Mouse (Mus musculus) heart, postnatal 0 days (tissue): ENCODE data around the gene Olfr1441. TPM values are rescaled to one million over a fixed set of nuclear protein-coding genes. Genes with fewer than 3 reads are reported as not detected.
A peak's percentile ranks its signal among the peaks of the same experiment; 100 is the strongest.

Source experiments
- ATAC-seq: fragments of 200-750 bp; cut with Nextera tagmentation; 2 replicates; pipeline ENCODE4 v1.8.0; 2017; ENCODE audit warnings: low read depth, moderate number of reproducible peaks, moderate library complexity; ENCODE audit not compliant: insufficient read depth
- DNase-seq: peaks from one replicate; pipeline ENCODE4 v3.0.0-alpha.2; 2016; ENCODE audit warnings: low spot score
- H3K27ac ChIP-seq: fragments of 300-500 bp; sonication (generic); 2 replicates; pipeline ENCODE4 v1.5.1; 2014; ENCODE audit warnings: low read depth, mild to moderate bottlenecking
- H3K27me3 ChIP-seq: fragments of 300-500 bp; sonication (generic); 2 replicates; pipeline ENCODE4 v1.6.1; 2014; ENCODE audit warnings: low read length, mixed read lengths; ENCODE audit not compliant: control insufficient read depth, insufficient read depth
- H3K36me3 ChIP-seq: fragments of 300-500 bp; sonication (generic); replicated peaks from 2 replicates; pipeline ENCODE4 v1.6.1; 2014; ENCODE audit warnings: low read length, mixed read lengths; ENCODE audit not compliant: control insufficient read depth, insufficient read depth
- H3K4me1 ChIP-seq: fragments of 300-500 bp; sonication (generic); 2 replicates; pipeline ENCODE4 v1.6.1; 2014; ENCODE audit warnings: antibody characterized with exemption; ENCODE audit not compliant: control insufficient read depth, insufficient read depth
- H3K4me2 ChIP-seq: fragments of 300-500 bp; sonication (generic); 2 replicates; pipeline ENCODE4 v1.6.1; 2014; ENCODE audit warnings: low read depth, mild to moderate bottlenecking, low read length, moderate library complexity
- H3K4me3 ChIP-seq: fragments of 300-500 bp; sonication (generic); 2 replicates; pipeline ENCODE4 v1.5.1; 2014; ENCODE audit warnings: low read depth, low read length
- H3K9ac ChIP-seq: fragments of 300-500 bp; sonication (generic); replicated peaks from 2 replicates; pipeline ENCODE4 v1.6.1; 2014; ENCODE audit warnings: low read depth, low read length, mixed read lengths
- H3K9me3 ChIP-seq: fragments of 300-500 bp; sonication (generic); replicated peaks from 2 replicates; pipeline ENCODE4 v1.6.1; 2016; ENCODE audit warnings: low read length; ENCODE audit not compliant: control insufficient read depth
- CTCF ChIP-seq: IDR thresholded peaks from 2 replicates; pipeline ENCODE4 v1.5.1; 2016; ENCODE audit warnings: antibody characterized with exemption, control low read depth, low read depth
- EP300 ChIP-seq: IDR thresholded peaks from 2 replicates; pipeline ENCODE4 v1.6.1; 2016; ENCODE audit warnings: antibody characterized with exemption, low read depth
- WGBS: fragments of 180-500 bp; shearing (Covaris S2); extraction: QIAGEN DNeasy Blood & Tissue Kit; methylation state at CpG from one replicate; pipeline ENCODE4 v1.1.7; 2014; 5-methylcytosine and 5-hydroxymethylcytosine counted together
- polyA plus RNA-seq: library from polyadenylated mRNA; unstranded; fragments of >200 nt; fragmentation: Nextera tagmentation; extraction: Ambion mirVana; gene quantifications from 2 replicates; pipeline ENCODE4 v1.2.1, GENCODE M21; 2015
- total RNA-seq: library from RNA; depleted of rRNA; stranded (reverse); fragments of >200 nt; gene quantifications from 2 replicates; pipeline ENCODE4 v1.2.3, GENCODE M21; 2014; ENCODE audit warnings: low replicate concordance

Gene Olfr1441
- total and polyA plus RNA-seq, 2 experiments from 2014 or later, result not detected

DNA sequence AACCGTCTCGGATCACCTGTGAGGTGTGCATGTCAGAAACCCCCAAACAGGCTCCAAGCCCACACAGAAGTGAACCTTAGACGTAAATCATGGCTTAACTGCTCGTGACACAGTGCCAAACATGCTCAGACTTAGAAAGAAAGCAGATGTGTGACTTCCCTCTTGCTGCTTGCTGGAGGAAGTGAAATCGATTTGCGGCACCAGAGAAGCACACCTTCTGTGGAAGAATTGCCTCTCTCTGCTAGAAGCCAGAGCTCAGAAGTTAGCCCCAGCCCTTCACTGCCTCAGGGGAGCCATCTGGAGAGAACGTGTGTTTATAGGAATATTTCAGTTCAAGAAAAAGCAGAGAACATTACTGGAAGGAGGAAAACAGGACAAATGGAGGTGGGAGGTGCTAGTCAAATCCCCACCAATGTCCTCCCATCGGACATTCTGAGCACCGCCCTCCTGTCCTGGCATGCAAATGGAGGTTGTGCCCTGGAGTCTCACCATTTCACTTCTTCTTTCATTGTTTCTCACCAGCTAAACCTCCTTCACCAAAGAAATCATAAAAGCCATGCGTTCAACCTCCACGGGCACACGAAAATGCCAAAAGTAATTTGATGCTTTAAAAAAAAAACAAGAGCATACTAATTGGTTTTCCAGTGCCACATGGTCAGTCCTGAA lies 40.3 kb downstream of the Olfr1441 start:
- H3K36me3 ChIP-seq, result no peaks in the 10 kb centered on the region
- no peaks in the 10 kb centered on the region for H3K9me3 ChIP-seq
- DNase-seq (no peak), ATAC-seq (no peak)
- no peak overlapping the region for H3K4me2 ChIP-seq
- no peak overlapping the region for H3K27ac ChIP-seq
- H3K4me3 ChIP-seq, result no peak overlapping the region
- no peaks in the 10 kb centered on the region for H3K27me3 ChIP-seq
- no peaks in the 10 kb centered on the region for H3K4me1 ChIP-seq
- no peak overlapping the region for H3K9ac ChIP-seq
- no peak for TF ChIP-seq CTCF
- TF ChIP-seq EP300, result no peak
- WGBS, result 72% methylated on average over 12 of the region's 12 CpGs

DNA sequence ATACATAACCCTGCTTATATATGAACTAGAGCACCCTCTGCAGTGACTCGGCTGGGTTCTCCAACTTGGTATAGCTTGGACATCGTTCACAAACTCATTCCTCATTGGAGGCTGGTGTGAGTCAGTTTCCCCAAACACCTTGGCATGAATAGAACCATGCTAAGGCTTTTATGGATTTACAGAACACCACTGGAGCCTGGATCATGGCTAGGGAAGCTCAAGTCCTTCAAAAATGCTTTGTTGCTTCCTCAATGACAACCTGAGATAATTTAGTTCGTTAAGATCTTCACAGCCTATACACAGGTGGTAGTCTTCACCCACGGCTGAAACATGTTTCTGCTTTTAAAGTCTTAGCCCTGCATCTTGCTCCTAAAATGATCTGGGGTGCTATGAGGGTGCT lies 42.3 kb downstream of the Olfr1441 start:
- Histone ChIP-seq H3K27ac (no peak overlapping the region), H3K9ac (no peak overlapping the region), H3K27me3 (no peaks in the 10 kb centered on the region), H3K9me3 (no peaks in the 10 kb centered on the region), H3K4me2 (no peak overlapping the region), H3K36me3 (no peaks in the 10 kb centered on the region), H3K4me1 (no peaks in the 10 kb centered on the region), H3K4me3 (no peak overlapping the region)
- TF ChIP-seq EP300 (no peak), CTCF (no peak)
- ATAC-seq, result no peak
- DNase-seq, result no peak
- 72% methylated on average over 4 of the region's 4 CpGs for WGBS

DNA sequence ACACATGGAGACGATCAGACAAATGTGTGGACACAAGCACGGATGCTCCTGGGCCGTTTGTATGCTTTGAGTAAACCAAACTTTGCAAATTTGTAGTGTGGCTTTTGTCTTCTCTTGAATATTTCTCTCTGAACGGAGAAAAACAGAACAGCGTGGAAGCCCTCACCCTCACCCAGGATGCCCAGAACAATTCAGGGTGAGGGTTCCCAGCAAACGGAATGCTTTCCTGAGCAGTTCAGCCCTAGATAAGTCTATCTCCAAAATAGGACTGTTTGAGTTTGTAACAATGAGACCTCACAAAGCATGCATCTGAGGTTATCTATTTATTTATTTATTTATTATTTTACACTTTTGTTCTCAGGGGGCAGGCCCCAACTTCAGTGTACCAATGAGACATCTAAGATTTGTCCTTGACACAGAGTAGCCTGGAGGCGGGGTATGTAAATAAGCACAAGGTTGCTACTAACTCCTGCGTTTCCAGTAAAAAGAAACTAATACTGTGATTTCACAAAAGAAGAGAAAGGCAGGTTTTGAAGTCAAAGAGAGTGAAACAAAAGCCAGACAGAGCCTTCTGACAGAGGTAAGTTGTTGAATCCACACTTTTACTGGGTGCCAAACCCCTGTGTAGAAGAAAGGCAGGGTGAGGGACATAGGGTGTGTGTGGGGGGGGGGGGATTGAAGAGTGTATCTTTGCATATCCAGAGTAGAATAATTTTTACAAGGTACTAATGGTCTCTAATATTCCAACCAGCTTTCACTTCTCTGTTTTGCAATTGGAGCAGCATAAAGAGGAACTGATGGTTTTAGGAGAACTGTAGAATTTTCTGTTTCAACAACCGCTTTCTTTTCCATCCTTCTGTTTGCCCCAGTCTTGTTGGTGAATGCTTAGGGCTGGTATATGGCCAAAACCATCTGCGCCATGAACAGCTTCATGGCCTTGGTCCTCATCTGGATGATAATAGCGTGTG lies 43.3 kb downstream of the Olfr1441 start, which contains the start of gene Mpeg1:
Gene Mpeg1, plus strand, starts transcription at position 498 of the 968 bp plus-strand sequence.
- no peak for TF ChIP-seq CTCF
- no peak for TF ChIP-seq EP300
- H3K4me2 ChIP-seq, result no peak within 1 kb of the TSS

DNA sequence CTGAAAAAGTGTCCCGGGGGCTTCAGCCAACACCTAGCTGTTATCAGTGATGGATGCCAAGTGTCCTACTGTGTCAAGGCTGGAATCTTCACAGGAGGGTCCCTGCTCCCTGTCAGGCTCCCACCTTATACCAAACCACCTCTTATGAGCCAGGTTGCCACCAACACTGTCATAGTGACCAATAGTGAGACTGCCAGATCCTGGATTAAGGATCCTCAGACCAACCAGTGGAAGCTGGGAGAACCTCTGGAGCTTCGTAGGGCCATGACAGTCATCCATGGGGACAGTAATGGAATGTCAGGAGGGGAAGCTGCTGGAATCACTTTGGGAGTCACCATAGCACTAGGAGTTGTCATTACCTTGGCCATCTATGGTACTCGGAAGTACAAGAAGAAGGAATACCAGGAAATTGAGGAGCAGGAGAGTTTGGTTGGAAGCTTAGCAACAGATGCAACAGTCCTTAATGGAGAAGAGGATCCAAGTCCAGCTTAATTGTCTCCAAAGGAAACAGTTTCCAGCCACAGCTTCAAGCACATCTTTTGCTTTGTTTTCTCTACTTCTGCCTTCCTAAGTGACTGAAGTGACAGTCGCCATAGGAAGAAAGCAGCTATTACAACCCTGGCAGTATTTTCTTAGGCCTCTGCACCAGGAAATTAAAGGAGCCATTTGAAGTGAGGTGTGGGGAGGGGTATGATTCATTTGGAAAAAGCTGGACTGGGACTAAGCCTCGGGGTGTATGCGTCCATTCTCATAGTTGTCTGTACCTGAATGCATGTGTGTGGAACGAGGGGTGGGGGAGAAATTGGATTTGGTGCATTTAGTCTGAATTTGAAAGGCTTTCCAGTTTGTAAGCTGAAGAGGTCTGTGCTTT lies 45.9 kb downstream of the Olfr1441 start:
- Histone ChIP-seq H3K27ac (no peak overlapping the region), H3K9ac (no peak overlapping the region), H3K27me3 (no peaks in the 10 kb centered on the region), H3K4me1 (no peaks in the 10 kb centered on the region), H3K4me2 (no peak overlapping the region; the same call in 1 of the 2 replicates), H3K9me3 (no peaks in the 10 kb centered on the region), H3K4me3 (no peak overlapping the region), H3K36me3 (no peaks in the 10 kb centered on the region)
- ATAC-seq (no peak), DNase-seq (peak; percentile 3)
- WGBS, result 59% methylated on average over 7 of the region's 7 CpGs
- no peak for TF ChIP-seq CTCF
- no peak for TF ChIP-seq EP300

More for the DNA sequence above, 43.3 kb downstream of the Olfr1441 start, which contains the start of gene Mpeg1:
- DNase-seq (no peak), ATAC-seq (no peak)
- no peak within 1 kb of the TSS for H3K9ac ChIP-seq
- H3K4me3 ChIP-seq, result no peak within 1 kb of the TSS
- no peaks in the 10 kb centered on the region for H3K36me3 ChIP-seq
- H3K27ac ChIP-seq, result no peak within 1 kb of the TSS
- no peaks in the 10 kb centered on the region for H3K27me3 ChIP-seq
- H3K9me3 ChIP-seq, result no peaks in the 10 kb centered on the region
- no peaks in the 10 kb centered on the region for H3K4me1 ChIP-seq
- 76% methylated on average over 11 of the region's 11 CpGs for WGBS

DNA sequence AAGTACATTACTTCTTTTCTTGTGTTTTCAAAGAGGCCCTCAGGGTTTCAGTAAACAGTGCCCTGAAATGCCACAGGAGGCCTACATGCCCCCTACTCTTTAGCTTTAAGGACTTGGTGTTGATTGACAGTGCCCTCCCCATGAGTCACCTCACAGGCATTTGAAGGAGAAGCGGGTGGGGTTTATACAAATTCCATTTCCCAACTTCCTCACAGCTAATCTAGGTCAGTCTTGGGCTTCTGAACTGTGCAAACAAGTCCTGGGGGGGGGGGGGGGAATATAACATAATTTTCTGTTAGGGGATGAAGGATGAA lies 46.4 kb downstream of the Olfr1441 start:
- no peaks in the 10 kb centered on the region for H3K4me1 ChIP-seq
- no peak overlapping the region for H3K4me3 ChIP-seq
- no peak overlapping the region for H3K27ac ChIP-seq
- no peak for TF ChIP-seq EP300
- no peak for TF ChIP-seq CTCF
- no peak for DNase-seq
- no peaks in the 10 kb centered on the region for H3K36me3 ChIP-seq
- WGBS, result 4% methylated on average over 1 of the region's 1 CpGs
- H3K4me2 ChIP-seq, result no peak overlapping the region
- H3K9me3 ChIP-seq, result no peaks in the 10 kb centered on the region
- H3K9ac ChIP-seq, result no peak overlapping the region
- peak; percentile 54; the same call in 1 of the 2 replicates for ATAC-seq
- H3K27me3 ChIP-seq, result no peaks in the 10 kb centered on the region
